Mouse (Mus musculus): Measurements from ENCODE around the gene Chat. TPM values are rescaled to one million over a fixed set of nuclear protein-coding genes. Genes with fewer than 3 reads are reported as not detected.

Chat gene
- total and polyA plus RNA-seq, 2 experiments: not detected

GRCm38 (mm10) chr14:32507216-32507615 lies 41.4 kb upstream of the Chat start:
- TF ChIP-seq POLR2A (IDR thresholded peaks at IDR 0.05; ENCODE audit: extremely low read depth, insufficient read depth, low read length) (no peak), CTCF (IDR thresholded peaks at IDR 0.05; ENCODE audit: low read depth, low read length) (no peak)
- H3K4me1 ChIP-seq (ENCODE audit: control insufficient read depth, insufficient read depth, low read length): no peaks in the 10 kb centered on the region
- WGBS: 85% methylated on average over 4 of the region's 4 CpGs
- no peak overlapping the region for H3K27ac ChIP-seq (replicated peaks; ENCODE audit: insufficient read depth, low read depth, low read length)
- no peaks in the 10 kb centered on the region for H3K36me3 ChIP-seq (ENCODE audit: control insufficient read depth, insufficient read depth, low read length)
- no peak for DNase-seq (ENCODE audit: extremely low read depth, low read depth, low spot score)
- H3K27me3 ChIP-seq (ENCODE audit: control insufficient read depth, insufficient read depth, low read length): no peaks in the 10 kb centered on the region
- no peak overlapping the region for H3K9ac ChIP-seq (ENCODE audit: low read depth, low read length)
- no peak overlapping the region for H3K4me3 ChIP-seq (ENCODE audit: insufficient read depth, low read depth, low read length)
- H3K79me2 ChIP-seq (ENCODE audit: control insufficient read depth, insufficient read depth, low read length): no peaks in the 10 kb centered on the region

DNA sequence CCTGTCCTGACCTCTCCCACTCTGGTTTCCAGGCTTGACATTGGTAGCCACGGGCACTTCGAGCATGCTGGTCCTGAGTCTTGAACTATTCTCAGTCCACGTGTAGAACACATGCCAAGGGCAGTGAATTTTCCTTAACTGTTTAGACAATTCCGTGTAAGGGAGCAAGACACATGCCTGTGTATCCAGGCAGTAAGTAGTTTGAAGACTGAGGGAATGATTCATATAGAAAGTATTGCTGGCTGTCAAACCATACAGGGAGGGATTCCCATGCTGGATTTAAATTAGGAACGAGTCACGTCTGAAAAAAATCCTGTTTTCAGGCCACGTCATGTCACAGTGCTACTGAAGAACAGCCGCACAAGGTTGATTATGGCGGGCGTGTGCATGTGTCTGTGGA lies 40.5 kb upstream of the Chat start:
- Histone ChIP-seq H3K27me3 (ENCODE audit: control insufficient read depth, insufficient read depth, low read length) (no peaks in the 10 kb centered on the region), H3K36me3 (ENCODE audit: control insufficient read depth, insufficient read depth, low read length) (no peaks in the 10 kb centered on the region), H3K9ac (ENCODE audit: low read depth, low read length) (no peak overlapping the region), H3K4me1 (ENCODE audit: control insufficient read depth, insufficient read depth, low read length) (no peaks in the 10 kb centered on the region), H3K4me3 (ENCODE audit: insufficient read depth, low read depth, low read length) (no peak overlapping the region), H3K27ac (replicated peaks; ENCODE audit: insufficient read depth, low read depth, low read length) (no peak overlapping the region), H3K79me2 (ENCODE audit: control insufficient read depth, insufficient read depth, low read length) (no peaks in the 10 kb centered on the region)
- DNase-seq (ENCODE audit: extremely low read depth, low read depth, low spot score): no peak
- 88% methylated on average over 10 of the region's 10 CpGs for WGBS
- TF ChIP-seq POLR2A (IDR thresholded peaks at IDR 0.05; ENCODE audit: extremely low read depth, insufficient read depth, low read length) (no peak), CTCF (IDR thresholded peaks at IDR 0.05; ENCODE audit: low read depth, low read length) (no peak)

DNA sequence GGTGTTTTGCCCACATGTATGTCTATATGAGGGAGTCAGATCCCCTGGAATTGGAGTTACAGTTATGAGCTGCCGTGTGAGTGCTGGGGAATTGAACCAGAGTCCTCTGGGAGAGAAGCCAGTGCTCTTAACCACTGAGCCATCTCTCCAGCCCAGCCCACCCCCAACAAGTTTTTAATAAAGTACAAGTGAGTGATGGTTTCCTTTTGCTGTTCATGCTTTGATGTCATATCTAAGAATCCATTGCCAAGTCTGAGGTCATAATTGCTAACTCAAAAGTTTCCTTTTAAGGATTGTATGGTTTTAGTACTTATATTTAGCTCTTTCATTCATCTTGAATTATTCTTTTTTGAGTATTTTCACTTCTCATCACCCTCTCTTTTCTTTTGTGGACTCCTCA lies 38.1 kb upstream of the Chat start:
- WGBS: 81% methylated on average over 1 of the region's 1 CpGs
- Histone ChIP-seq H3K4me1 (ENCODE audit: control insufficient read depth, insufficient read depth, low read length) (no peaks in the 10 kb centered on the region), H3K9ac (ENCODE audit: low read depth, low read length) (no peak overlapping the region)

GRCm38 (mm10) chr14:32502764-32503688 lies 37.2 kb upstream of the Chat start:
- no peak for DNase-seq (ENCODE audit: extremely low read depth, low read depth, low spot score)

More for the DNA sequence above, 38.1 kb upstream of the Chat start:
- H3K27ac ChIP-seq (replicated peaks; ENCODE audit: insufficient read depth, low read depth, low read length): no peak overlapping the region
- no peaks in the 10 kb centered on the region for H3K27me3 ChIP-seq (ENCODE audit: control insufficient read depth, insufficient read depth, low read length)
- no peaks in the 10 kb centered on the region for H3K36me3 ChIP-seq (ENCODE audit: control insufficient read depth, insufficient read depth, low read length)
- no peak for DNase-seq (ENCODE audit: extremely low read depth, low read depth, low spot score)
- no peaks in the 10 kb centered on the region for H3K79me2 ChIP-seq (ENCODE audit: control insufficient read depth, insufficient read depth, low read length)
- no peak for TF ChIP-seq POLR2A (IDR thresholded peaks at IDR 0.05; ENCODE audit: extremely low read depth, insufficient read depth, low read length)
- no peak for TF ChIP-seq CTCF (IDR thresholded peaks at IDR 0.05; ENCODE audit: low read depth, low read length)
- no peak overlapping the region for H3K4me3 ChIP-seq (ENCODE audit: insufficient read depth, low read depth, low read length)

DNA sequence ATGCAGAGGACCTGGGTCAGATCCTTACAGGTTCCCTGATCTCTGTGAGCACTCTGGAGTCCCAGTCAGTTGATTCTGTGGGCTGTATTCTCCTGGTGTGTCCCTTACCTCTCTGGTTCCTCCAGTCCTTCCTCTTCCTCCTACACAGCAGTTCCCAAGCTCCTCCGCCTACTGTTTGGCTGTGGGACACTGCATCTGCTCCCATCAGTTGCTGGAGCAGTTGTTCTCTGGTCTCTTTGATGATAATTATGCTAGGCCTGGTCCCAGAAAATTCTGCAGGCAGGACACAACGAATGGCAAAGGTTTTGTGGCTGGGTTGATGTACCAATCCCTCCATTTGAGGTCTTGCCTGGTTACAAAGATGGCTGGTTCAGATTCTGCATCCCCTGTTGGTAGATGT lies 35.5 kb upstream of the Chat start:
- H3K4me1 ChIP-seq (ENCODE audit: control insufficient read depth, insufficient read depth, low read length): no peaks in the 10 kb centered on the region
- H3K79me2 ChIP-seq (ENCODE audit: control insufficient read depth, insufficient read depth, low read length): no peaks in the 10 kb centered on the region
- H3K27me3 ChIP-seq (ENCODE audit: control insufficient read depth, insufficient read depth, low read length): no peaks in the 10 kb centered on the region
- no peak overlapping the region for H3K27ac ChIP-seq (replicated peaks; ENCODE audit: insufficient read depth, low read depth, low read length)
- H3K4me3 ChIP-seq (ENCODE audit: insufficient read depth, low read depth, low read length): no peak overlapping the region
- DNase-seq (ENCODE audit: extremely low read depth, low read depth, low spot score): no peak
- WGBS: 47% methylated on average over 2 of the region's 2 CpGs
- TF ChIP-seq CTCF (IDR thresholded peaks at IDR 0.05; ENCODE audit: low read depth, low read length) (no peak), POLR2A (IDR thresholded peaks at IDR 0.05; ENCODE audit: extremely low read depth, insufficient read depth, low read length) (no peak)
- no peak overlapping the region for H3K9ac ChIP-seq (ENCODE audit: low read depth, low read length)
- H3K36me3 ChIP-seq (ENCODE audit: control insufficient read depth, insufficient read depth, low read length): no peaks in the 10 kb centered on the region

More at GRCm38 (mm10) chr14:32502764-32503688, 37.2 kb upstream of the Chat start:
- WGBS: 76% methylated on average over 9 of the region's 9 CpGs
- Histone ChIP-seq H3K27me3 (ENCODE audit: control insufficient read depth, insufficient read depth, low read length) (no peaks in the 10 kb centered on the region), H3K27ac (replicated peaks; ENCODE audit: insufficient read depth, low read depth, low read length) (no peak overlapping the region), H3K4me3 (ENCODE audit: insufficient read depth, low read depth, low read length) (no peak overlapping the region), H3K4me1 (ENCODE audit: control insufficient read depth, insufficient read depth, low read length) (no peaks in the 10 kb centered on the region), H3K36me3 (ENCODE audit: control insufficient read depth, insufficient read depth, low read length) (no peaks in the 10 kb centered on the region), H3K79me2 (ENCODE audit: control insufficient read depth, insufficient read depth, low read length) (no peaks in the 10 kb centered on the region), H3K9ac (ENCODE audit: low read depth, low read length) (no peak overlapping the region)
- TF ChIP-seq CTCF (IDR thresholded peaks at IDR 0.05; ENCODE audit: low read depth, low read length) (no peak), POLR2A (IDR thresholded peaks at IDR 0.05; ENCODE audit: extremely low read depth, insufficient read depth, low read length) (no peak)
